Mouse (Mus musculus) stomach, embryonic 16.5 days (tissue): ENCODE data around the gene Msi2. TPM values are rescaled to one million over a fixed set of nuclear protein-coding genes. Genes with fewer than 3 reads are reported as not detected.

Source experiments
- ATAC-seq: fragments of 200-750 bp; cut with Nextera tagmentation; 2 replicates; pipeline ENCODE4 v1.8.0; 2017; ENCODE audit warnings: moderate number of reproducible peaks, moderate TSS enrichment; ENCODE audit not compliant: insufficient read depth, low FRiP score
- H3K27ac ChIP-seq: fragments of 300-500 bp; sonication (generic); 2 replicates; pipeline ENCODE4 v1.5.1; 2014; ENCODE audit warnings: low read length
- H3K27me3 ChIP-seq: fragments of 300-500 bp; sonication (generic); 2 replicates; pipeline ENCODE4 v1.6.1; 2014; ENCODE audit warnings: low read length, control low read depth, mixed read lengths; ENCODE audit not compliant: control insufficient read depth, insufficient read depth
- H3K36me3 ChIP-seq: fragments of 300-500 bp; sonication (generic); 2 replicates; pipeline ENCODE4 v1.6.1; 2014; ENCODE audit warnings: low read length; ENCODE audit not compliant: control insufficient read depth, insufficient read depth
- H3K4me1 ChIP-seq: fragments of 300-500 bp; sonication (generic); 2 replicates; pipeline ENCODE4 v1.6.1; 2014; ENCODE audit warnings: low read length, control low read depth, mixed read lengths; ENCODE audit not compliant: control insufficient read depth, insufficient read depth
- H3K4me2 ChIP-seq: fragments of 300-500 bp; sonication (generic); 2 replicates; pipeline ENCODE4 v1.6.1; 2014; ENCODE audit warnings: low read depth, low read length, mixed read lengths
- H3K4me3 ChIP-seq: fragments of 300-500 bp; sonication (generic); replicated peaks from 2 replicates; pipeline ENCODE4 v1.5.1; 2014; ENCODE audit warnings: mild to moderate bottlenecking, low read length
- H3K9ac ChIP-seq: fragments of 300-500 bp; sonication (generic); 2 replicates; pipeline ENCODE4 v1.6.1; 2014; ENCODE audit warnings: low read length
- H3K9me3 ChIP-seq: fragments of 300-500 bp; sonication (generic); replicated peaks from 2 replicates; pipeline ENCODE4 v1.6.1; 2016; ENCODE audit warnings: low read length, control low read depth; ENCODE audit not compliant: control insufficient read depth
- WGBS: fragments of 180-500 bp; shearing (Covaris S2); extraction: QIAGEN DNeasy Blood & Tissue Kit; methylation state at CpG from one replicate; pipeline ENCODE4 v1.1.7; 2014; 5-methylcytosine and 5-hydroxymethylcytosine counted together
- polyA plus RNA-seq: library from polyadenylated mRNA; unstranded; fragments of >200 nt; fragmentation: Nextera tagmentation; extraction: Ambion mirVana; gene quantifications from 2 replicates; pipeline ENCODE4 v1.2.1, GENCODE M21; 2015

Gene Msi2
- polyA plus RNA-seq, 1 experiment from 2014 or later, result 11.7 TPM

DNA sequence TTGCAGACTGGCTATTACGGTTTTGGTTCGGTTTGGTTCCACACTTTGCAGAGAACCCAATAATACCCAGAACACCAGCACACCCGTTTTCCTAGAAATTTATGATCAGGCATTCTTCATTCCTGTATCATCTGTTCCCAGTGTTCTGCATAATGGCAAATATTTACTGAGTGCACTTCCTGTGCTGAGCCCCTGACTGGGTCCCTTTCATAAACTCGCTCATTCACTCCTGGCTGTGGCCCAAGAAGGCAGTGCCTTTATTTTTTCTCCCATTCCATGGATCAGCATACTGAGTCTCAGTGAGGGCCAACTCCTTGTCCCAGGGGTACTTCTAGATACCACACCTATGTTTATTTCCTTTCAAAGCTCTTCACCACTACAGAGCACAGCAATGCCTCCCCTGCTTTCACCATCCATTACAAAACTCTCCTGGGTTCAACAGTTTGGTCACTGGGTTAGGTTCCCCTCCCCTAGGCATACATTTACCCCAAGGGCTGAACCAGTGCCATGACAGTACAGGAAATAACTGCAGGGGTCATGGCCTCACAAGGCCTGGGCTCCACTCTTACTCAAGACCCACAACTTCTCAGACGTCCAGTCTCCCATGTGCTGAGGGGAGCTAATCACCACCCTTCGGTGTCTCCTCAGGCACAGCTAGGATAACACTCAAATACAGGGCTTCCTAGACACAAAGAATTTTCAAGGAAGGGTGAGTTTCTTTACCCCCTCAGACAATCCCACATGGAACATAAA lies 160.3 kb downstream of the Msi2 start:
- Histone ChIP-seq H3K36me3 (no peaks in the 10 kb centered on the region), H3K4me3 (no peak overlapping the region), H3K9ac (no peak overlapping the region), H3K27me3 (no peaks in the 10 kb centered on the region), H3K9me3 (no peaks in the 10 kb centered on the region), H3K4me2 (no peak overlapping the region), H3K4me1 (peaks cover 57% of the 10 kb centered on the region), H3K27ac (peak overlapping the region; percentile 39)
- WGBS, result 46% methylated on average over 6 of the region's 6 CpGs
- no peak for ATAC-seq

DNA sequence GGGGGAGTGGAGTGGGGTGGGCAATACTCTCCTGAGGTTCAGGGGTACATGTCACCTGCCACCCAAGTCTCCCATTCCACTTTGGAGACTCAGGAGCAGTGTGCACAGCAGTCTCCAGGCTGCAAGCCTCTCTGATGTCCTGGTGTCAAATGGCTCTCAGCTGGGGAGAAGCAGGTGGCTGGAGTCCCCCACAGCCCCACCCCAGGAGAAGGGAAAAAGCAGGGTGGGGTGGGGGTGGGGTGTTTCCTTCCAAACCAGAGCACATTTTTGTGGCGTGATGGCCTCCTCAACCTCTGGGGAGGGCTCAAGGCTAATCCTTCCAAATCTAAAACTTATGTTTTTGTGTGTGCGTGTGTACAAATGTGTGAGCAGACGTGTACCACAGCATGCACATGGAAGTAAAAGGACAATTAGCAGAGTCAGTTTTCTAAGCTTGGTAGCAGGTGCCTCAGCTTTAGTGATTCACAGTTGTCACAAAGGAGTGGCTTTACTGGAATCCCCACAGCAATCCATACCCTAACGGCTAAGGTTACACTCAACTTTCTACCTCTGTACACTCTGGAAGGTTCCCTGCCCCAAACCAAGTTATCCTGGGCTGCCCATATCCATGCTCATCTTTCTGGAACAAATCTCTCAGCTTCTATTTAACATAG lies 161.1 kb downstream of the Msi2 start:
- Histone ChIP-seq H3K36me3 (no peaks in the 10 kb centered on the region), H3K4me3 (no peak overlapping the region), H3K27ac (peak overlapping the region; percentile 39), H3K27me3 (no peaks in the 10 kb centered on the region), H3K9ac (no peak overlapping the region), H3K4me2 (no peak overlapping the region), H3K4me1 (peaks cover 58% of the 10 kb centered on the region), H3K9me3 (no peaks in the 10 kb centered on the region)
- WGBS, result 50% methylated on average over 4 of the region's 4 CpGs
- no peak for ATAC-seq

GRCm38 (mm10) chr11:88555902-88556549 lies 162.3 kb downstream of the Msi2 start:
- H3K4me2 ChIP-seq, result 0 out of 2 replicates have a peak overlapping the region, but pooled peaks have one; percentile 9
- H3K4me1 ChIP-seq, result peaks cover 55% of the 10 kb centered on the region
- 29% methylated on average over 6 of the region's 6 CpGs for WGBS
- H3K27ac ChIP-seq, result peak overlapping the region; percentile 84
- H3K27me3 ChIP-seq, result no peaks in the 10 kb centered on the region
- no peak overlapping the region for H3K4me3 ChIP-seq
- no peaks in the 10 kb centered on the region for H3K36me3 ChIP-seq
- ATAC-seq, result no peak
- no peaks in the 10 kb centered on the region for H3K9me3 ChIP-seq
- H3K9ac ChIP-seq, result peak overlapping the region; percentile 56

- no peaks in the 10 kb centered on the region for H3K27me3 ChIP-seq
- H3K4me1 ChIP-seq, result peaks cover 57% of the 10 kb centered on the region
- H3K36me3 ChIP-seq, result no peaks in the 10 kb centered on the region
- H3K9ac ChIP-seq, result peak overlapping the region; percentile 56
- no peak overlapping the region for H3K4me3 ChIP-seq
- no peak for ATAC-seq
- no peak overlapping the region for H3K4me2 ChIP-seq
- 49% methylated on average over 8 of the region's 8 CpGs for WGBS
- H3K9me3 ChIP-seq, result no peaks in the 10 kb centered on the region
- peak overlapping the region; percentile 84 for H3K27ac ChIP-seq
Observed at GRCm38 (mm10) chr11:88555232-88555818, 163.0 kb downstream of the Msi2 start.

DNA sequence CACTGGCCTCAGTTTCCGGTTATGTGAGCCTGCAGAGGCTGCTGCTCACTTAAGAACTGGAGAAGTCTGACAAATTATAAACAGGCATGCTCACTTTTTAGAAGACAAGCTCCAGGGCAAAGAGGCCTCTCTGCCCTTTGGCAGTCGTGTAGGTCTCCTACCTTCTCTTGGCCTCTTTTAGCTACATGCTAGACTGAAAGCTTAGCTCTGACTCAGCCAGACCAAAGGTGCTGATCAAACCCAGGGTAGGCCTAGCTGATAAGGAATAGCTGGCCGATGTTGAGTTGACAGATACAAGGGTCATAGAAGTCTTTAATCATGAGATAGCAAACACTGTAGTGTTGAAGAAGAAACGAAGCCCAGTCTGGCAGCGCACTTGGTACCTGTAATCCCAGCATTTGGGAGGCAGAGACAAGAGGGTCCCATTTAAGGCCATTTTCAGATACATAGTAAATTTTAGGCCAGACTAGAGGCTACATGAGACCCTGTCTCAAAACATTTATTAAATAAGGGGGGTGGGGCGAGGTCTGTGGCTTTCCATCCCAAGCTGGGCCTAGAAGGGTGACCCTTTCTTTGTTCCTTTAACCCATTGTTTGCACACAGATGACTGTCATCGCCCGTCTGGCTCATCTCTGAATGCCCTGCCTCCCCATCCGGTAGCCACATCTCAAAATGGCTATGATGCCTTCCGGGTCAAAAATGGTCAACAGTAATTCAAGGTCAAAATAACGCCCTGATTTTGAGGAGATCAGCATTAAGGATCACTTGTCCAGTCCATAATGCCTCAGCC lies 164.6 kb downstream of the Msi2 start:
- H3K36me3 ChIP-seq, result no peaks in the 10 kb centered on the region
- H3K27me3 ChIP-seq, result no peaks in the 10 kb centered on the region
- H3K9ac ChIP-seq, result 0 out of 2 replicates have a peak overlapping the region, but pooled peaks have one; percentile 24
- H3K4me3 ChIP-seq, result no peak overlapping the region
- no peaks in the 10 kb centered on the region for H3K9me3 ChIP-seq
- WGBS, result 64% methylated on average over 11 of the region's 11 CpGs
- ATAC-seq, result no peak
- peak overlapping the region; percentile 66; the same call in 1 of the 2 replicates for H3K27ac ChIP-seq
- H3K4me2 ChIP-seq, result no peak overlapping the region
- peaks cover 64% of the 10 kb centered on the region for H3K4me1 ChIP-seq

DNA sequence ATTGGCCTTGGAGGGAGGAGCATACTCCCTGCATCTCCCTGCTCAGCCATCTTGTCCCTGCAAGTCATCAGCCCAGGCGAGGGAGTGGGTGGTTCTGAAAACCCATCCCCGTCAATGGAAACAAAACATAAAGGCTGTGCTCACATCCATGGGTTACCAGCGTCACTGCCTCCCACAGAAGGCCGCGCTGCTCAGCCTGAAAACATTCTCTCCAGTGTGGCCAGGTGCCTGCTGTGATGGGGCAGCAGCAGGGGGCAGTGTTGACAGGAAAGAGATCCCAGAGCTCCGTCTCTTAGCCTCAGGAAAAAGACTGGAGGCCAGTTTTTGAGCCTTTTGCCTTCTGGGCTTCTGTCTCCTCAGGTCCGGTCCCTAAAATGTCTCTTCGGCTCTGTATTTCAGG lies 165.3 kb downstream of the Msi2 start:
- ATAC-seq, result no peak
- Histone ChIP-seq H3K27ac (peak overlapping the region; percentile 66; the same call in 1 of the 2 replicates), H3K4me1 (peaks cover 60% of the 10 kb centered on the region), H3K4me3 (no peak overlapping the region), H3K9ac (0 out of 2 replicates have a peak overlapping the region, but pooled peaks have one; percentile 24), H3K36me3 (no peaks in the 10 kb centered on the region), H3K27me3 (no peaks in the 10 kb centered on the region), H3K9me3 (no peaks in the 10 kb centered on the region), H3K4me2 (no peak overlapping the region)
- WGBS, result 37% methylated on average over 8 of the region's 8 CpGs

- Histone ChIP-seq H3K27ac (no peak overlapping the region), H3K36me3 (no peaks in the 10 kb centered on the region), H3K4me2 (no peak overlapping the region), H3K4me1 (peaks cover 59% of the 10 kb centered on the region), H3K27me3 (no peaks in the 10 kb centered on the region), H3K4me3 (no peak overlapping the region), H3K9ac (no peak overlapping the region), H3K9me3 (no peaks in the 10 kb centered on the region)
- no peak for ATAC-seq
- 70% methylated on average over 6 of the region's 6 CpGs for WGBS
Observed at GRCm38 (mm10) chr11:88552385-88552784, 165.9 kb downstream of the Msi2 start.

DNA sequence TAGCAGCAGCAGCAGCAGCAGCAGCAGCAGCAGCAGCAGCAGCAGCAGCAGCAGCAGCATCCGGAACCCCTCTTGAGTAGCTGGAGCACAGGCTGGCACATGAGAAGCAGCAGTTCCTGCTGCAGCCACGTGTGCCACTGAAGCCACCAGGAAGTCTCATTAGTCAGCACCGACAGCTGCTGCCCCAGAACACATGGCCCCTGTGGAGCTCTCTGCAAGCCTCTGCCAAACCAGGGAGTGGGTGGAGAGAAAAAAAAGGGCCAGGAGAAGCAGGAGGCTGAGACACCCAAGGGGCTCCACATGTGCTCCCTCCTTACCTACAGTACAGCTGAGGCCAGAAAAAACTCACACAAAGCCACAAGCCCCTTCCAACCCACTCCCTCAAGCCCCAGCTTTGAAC lies 167.3 kb downstream of the Msi2 start:
- H3K9me3 ChIP-seq, result no peaks in the 10 kb centered on the region
- 14% methylated on average over 3 of the region's 3 CpGs for WGBS
- peak overlapping the region; percentile 31; the same call in 1 of the 2 replicates for H3K27ac ChIP-seq
- peaks cover 50% of the 10 kb centered on the region for H3K4me1 ChIP-seq
- no peak overlapping the region for H3K4me3 ChIP-seq
- peak; percentile 46; the same call in 1 of the 2 replicates for ATAC-seq
- no peaks in the 10 kb centered on the region for H3K36me3 ChIP-seq
- H3K4me2 ChIP-seq, result no peak overlapping the region
- H3K9ac ChIP-seq, result peak overlapping the region; percentile 20; the same call in 1 of the 2 replicates
- H3K27me3 ChIP-seq, result no peaks in the 10 kb centered on the region
